Mouse (Mus musculus): Measurements from ENCODE around the gene Zkscan14.
"Not testable (repeated sequence)": the region's sequence is repeated elsewhere in the genome, so short reads cannot be mapped to it uniquely, and the experiment has no call there.

Gene Zkscan14

DNA sequence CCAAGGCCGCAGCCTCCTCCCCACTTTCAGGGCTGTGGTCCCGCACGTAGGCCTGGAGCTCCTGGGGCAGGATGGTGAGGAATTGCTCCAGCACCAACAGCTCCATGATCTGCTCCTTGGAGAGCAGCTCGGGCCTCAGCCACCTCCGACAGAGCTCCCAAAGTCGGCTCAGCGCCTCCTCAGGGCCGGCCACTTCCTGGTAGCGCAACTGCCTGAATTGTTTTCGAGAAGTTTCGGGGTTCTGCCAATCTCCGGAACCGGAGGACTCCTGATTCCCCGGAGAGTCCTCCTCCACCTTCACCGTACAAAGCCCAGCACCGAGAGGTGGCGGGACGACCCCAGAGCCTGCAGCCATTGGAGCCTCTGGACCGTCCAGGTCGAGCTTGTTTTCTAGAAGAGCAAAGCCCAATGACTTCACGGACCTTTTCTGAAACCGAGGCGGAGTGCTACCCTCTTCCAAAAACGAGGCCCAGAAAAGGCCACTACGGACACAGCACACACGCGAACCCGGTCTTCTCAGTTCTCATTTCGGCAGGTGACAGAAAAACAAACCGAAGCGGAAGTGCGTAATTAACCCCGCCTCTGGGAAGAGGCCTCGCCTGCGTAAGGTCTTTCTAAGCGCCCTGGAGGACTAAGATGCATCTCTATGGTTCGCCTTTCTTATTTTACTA lies at the start of gene Zkscan14:
Zkscan14 (minus strand) TSS at position 548 of the 671 bp plus-strand sequence.
- DNase-seq (ENCODE audit: low spot score in 2 of 2): peak; percentile 46 to 74

- DNase-seq (ENCODE audit: low spot score in 2 of 2): no peak
These were observed 47.9 kb upstream of the Zkscan14 start for GRCm38 (mm10) chr5:145249520-145249919.

- no peak for DNase-seq (ENCODE audit: low spot score in 2 of 2)
These were observed 33.0 kb upstream of the Zkscan14 start for GRCm38 (mm10) chr5:145234636-145235035.

DNA sequence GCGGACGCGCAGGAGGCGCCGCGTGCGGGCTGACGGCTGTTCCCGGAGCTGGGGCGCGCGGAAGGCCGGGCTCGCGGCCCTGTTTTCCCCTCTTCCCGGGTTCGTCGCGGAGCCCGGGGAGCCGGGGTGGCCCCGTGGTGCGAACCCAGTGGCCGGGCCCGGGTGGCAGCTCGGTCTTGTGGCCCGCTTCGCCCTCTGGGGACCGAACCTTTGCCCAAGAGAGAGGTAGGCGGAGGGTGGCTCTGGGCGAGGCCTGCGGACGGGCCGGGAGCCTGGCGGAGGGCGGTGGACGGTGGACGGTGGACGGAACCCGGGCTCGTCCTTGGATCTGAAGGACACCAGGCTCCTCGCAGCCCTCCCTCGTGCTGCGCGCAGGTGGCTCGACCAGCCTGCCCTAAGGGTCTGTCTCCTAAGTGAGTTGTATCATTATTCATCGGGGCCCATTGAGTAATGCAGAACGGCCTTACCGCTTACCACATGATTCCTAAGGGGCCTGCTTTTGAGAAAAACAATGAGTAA lies 30.3 kb upstream of the Zkscan14 start:
- no peak for DNase-seq (ENCODE audit: low spot score in 2 of 2)

- peak; percentile 98 for DNase-seq (ENCODE audit: low spot score in 2 of 2)
These were observed 29.8 kb upstream of the Zkscan14 start, which contains the start of gene Zfp655 for GRCm38 (mm10) chr5:145231367-145231871. TSS of gene Zfp655 (plus strand) at chr5:145231715.

DNA sequence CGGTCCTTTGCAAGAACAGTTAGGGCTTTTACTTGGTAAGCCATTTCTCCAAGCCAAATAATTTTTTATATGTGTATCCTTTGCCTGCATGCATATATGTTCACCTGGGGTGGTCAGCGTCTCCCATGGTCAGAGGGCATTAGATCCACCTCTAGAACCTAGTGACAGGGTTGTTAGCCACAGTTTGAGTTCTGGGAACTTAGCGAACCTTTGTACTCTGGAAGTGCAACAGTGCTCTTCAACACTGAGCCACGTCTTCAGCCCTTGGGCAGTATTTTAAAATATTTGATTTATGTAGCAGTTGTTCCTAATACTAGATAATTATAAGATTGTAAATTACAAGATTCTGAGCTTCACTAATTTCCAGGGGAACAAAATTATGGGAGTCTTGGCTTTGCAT lies 29.0 kb upstream of the Zkscan14 start:
- DNase-seq (ENCODE audit: low spot score in 2 of 2): no peak

GRCm38 (mm10) chr5:145229283-145229682 lies 27.6 kb upstream of the Zkscan14 start:
- not testable (repeated sequence) for DNase-seq (ENCODE audit: low spot score in 2 of 2)

- no peak for DNase-seq (ENCODE audit: low spot score in 2 of 2)
These were observed 24.8 kb upstream of the Zkscan14 start for GRCm38 (mm10) chr5:145226453-145226852.

- no peak for DNase-seq (ENCODE audit: low spot score in 2 of 2)
These were observed 21.7 kb upstream of the Zkscan14 start for GRCm38 (mm10) chr5:145223395-145223794.

DNA sequence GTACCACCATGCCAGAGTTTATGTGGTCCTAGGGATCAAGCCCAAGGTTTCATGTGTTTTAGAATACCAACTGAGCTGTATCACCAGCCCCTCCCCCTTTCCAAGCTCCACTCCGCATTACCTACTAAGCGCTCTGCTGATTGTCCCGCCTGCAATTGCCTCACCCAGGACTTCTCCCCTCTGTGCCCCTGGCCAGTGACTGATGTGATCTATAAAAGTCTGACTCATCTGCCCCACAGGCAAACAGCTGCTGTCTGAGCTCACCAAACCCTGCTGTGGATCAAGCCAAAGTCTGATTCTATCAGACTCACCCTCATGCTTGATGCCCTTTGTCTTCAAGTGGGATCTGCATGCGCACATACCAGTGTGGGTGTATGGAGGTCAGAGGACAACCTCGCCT lies 21.2 kb upstream of the Zkscan14 start:
- peak; percentile 32 to 36 for DNase-seq (ENCODE audit: low spot score in 2 of 2)

- no peak for DNase-seq (ENCODE audit: low spot score in 2 of 2)
These were observed 18.3 kb upstream of the Zkscan14 start for GRCm38 (mm10) chr5:145219981-145220380.

- DNase-seq (ENCODE audit: low spot score in 2 of 2): no peak
These were observed 17.0 kb upstream of the Zkscan14 start for GRCm38 (mm10) chr5:145218671-145219070.

DNA sequence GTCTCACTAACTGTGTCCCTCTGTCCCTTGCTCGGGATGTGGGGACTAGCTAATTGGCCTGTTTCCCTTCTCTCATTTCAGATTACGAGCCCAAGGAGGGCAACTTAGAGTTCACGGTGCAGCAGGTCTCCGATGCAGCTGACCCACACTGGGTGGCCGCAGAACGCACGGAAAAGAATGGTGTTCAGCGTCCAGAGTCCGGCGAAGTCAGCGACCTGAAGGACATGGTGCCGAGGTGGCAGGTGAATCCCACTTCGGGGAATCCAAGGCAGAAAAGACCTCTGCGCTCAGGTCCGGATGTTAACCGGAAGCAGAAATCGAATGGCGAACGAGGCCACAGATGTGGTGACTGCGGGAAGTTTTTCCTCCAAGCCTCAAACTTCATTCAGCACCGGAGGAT lies 16.5 kb upstream of the Zkscan14 start:
- DNase-seq (ENCODE audit: low spot score in 2 of 2): no peak

DNA sequence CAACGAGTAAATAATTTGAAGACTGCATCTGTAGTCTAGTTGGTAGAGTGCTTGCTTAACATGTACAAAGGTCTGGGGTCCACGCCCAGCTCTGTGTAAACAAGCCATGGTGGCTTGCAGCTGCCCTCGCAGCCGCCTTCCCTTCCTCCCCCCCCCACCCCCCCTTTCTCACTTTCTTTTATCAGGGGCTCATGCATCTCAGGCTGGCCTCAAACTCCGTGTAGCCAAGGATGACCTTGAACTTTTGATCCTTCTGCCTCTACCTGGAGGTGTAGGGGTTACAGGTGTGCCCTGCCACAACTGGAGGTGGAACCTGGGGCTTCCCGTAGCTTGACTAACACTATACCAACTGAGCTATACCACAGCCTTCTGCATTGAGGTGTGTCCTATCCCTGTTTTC lies 16.1 kb upstream of the Zkscan14 start:
- DNase-seq (ENCODE audit: low spot score in 2 of 2): no peak

- DNase-seq (ENCODE audit: low spot score in 2 of 2): no peak
These were observed 13.0 kb upstream of the Zkscan14 start for GRCm38 (mm10) chr5:145214679-145215078.

- DNase-seq (ENCODE audit: low spot score in 2 of 2): no peak
These were observed 11.8 kb upstream of the Zkscan14 start for GRCm38 (mm10) chr5:145213505-145213904.

- no peak for DNase-seq (ENCODE audit: low spot score in 2 of 2)
These were observed 10.5 kb upstream of the Zkscan14 start for GRCm38 (mm10) chr5:145212216-145212615.

DNA sequence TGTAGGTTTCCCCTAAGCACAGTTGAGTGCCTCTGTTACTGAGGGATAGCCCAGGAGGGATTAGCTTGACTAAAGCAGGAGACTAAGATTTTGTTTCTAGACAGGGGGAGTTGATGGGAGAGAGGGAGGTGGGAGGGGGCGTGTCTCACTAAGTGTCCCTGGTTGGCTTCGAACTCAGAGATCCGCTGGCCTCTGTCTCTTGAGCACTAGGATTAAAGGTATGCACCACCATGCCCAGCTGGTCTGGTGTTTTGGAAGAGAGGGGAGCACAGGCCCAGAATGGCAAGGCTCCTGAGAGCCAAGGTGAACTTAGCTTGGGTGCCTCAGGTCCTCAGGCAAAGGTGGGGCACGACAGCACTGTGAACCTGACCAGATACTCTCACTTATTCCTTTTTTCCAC lies 9.7 kb upstream of the Zkscan14 start:
- no peak for DNase-seq (ENCODE audit: low spot score in 2 of 2)

DNA sequence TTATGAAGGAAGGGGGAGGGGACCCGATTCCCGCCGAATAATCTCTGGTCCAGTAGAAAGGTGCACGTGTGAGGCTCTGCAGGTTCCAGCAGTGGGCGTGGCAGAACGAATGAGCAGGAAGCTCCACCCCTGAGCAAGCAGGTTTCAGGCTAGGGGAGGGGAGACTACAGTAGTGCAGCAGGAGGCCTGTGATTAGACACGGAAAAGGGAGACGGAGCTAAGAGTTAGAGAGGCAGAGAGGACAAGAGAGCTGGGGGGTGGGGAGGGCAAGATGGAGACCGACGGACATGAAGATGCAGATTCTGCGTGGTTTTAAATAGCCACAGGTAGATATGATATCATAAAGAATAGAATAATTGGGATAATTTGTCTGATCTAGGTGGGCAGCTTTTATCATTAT lies 6.7 kb upstream of the Zkscan14 start:
- DNase-seq (ENCODE audit: low spot score in 2 of 2): not testable (repeated sequence)

- no peak for DNase-seq (ENCODE audit: low spot score in 2 of 2)
These were observed 6.3 kb upstream of the Zkscan14 start for GRCm38 (mm10) chr5:145207954-145208353.

DNA sequence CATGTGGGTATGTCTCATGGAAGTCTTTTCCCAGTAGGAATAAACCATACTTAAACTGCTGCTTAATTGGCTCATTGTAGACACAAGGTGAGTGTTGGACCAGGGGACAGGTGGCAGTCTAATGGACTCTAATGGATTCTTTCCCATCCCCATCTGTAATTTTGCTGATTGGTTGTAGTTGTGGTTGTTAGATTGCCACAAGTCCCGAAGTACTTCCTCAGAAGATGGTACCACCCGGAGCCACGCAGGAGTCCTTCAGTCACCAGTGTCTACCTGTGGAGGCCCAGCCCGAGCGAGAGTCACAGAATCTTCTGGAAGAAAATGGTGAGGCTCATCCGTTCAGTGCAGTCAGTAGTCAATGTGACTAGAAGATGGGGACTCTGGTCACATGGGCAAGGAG lies 5.7 kb upstream of the Zkscan14 start:
- no peak for DNase-seq (ENCODE audit: low spot score in 2 of 2)

DNA sequence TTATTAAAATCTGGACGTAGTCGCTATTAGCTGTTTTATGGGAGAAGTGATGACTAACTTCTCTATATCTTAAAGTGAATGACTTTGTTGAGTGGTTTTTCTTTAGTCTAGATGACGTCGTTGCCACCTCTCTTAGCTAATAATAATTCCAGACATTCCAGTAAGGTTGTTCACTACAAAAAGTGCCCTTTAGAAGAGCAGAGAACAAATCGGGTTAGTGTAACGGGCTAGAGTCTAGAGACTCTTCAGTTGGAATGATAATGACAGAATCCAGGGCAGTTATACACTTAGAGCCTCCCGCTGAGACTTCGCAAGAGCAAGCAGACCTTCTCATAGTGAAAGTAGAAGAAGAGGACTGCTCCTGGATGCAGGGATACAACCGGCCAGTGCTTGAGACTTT lies 3.4 kb upstream of the Zkscan14 start:
- DNase-seq (ENCODE audit: low spot score in 2 of 2): no peak

DNA sequence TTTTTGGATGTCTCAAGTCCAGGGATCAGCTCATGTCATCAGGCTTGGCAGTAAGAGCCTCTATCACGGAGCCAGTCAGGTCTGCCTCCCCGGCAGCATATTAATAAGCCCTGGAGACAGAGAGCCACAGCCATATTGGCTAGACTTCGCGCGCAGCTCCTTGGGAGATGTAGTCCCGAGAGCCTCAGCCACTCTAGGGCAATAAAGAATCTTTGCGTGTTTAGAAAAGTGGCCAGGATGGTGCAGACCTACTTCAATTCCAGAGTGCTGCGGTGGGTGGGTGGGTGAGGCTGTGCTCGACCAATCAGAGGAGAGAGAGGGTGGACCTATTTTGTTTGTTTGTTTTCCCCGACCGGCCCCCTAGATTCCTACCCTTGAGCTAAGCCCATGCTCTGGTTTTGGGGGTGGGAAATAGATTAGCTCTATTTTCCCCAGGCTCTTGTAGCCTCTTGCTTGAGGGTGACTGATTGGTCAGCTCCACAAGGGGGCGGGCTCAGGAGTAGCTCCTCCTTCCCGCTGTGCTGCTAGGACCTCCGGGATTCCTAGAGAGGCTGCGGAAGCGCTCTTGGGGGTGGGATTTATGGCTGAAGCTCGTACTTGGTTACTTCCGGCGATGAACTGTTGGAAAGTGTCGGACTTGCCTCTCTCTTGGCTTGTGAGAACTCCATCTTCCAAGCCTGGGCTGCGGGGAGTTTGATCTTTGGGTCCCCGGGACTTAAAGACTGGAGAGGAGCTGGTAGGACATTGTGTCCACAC lies 2.4 kb upstream of the Zkscan14 start, which contains the start of gene Zkscan5:
Zkscan5 (plus strand) TSS at position 627 of the 756 bp plus-strand sequence.
- peak; percentile 94 to 98 for DNase-seq (ENCODE audit: low spot score in 2 of 2)

All from urinary bladder, postnatal 36 days (tissue).